Comparison of ENCODE assay signal across 26 mouse cellular contexts in genomic region chr8:127721624-127722023, GRCm38 (mm10).
DNase-seq lines count a peak whose midpoint lies in the region; ATAC-seq and TF ChIP-seq lines count a peak whose summit lies in the region.
"Had no signal": no experiment of that assay in that cellular context is flagged by ENCODE, and none has a peak within 500 bp of the region (broad histone marks: within the 10 kb centered on the region; RNA-seq: fewer than 3 reads in every experiment).

No protein-coding gene starts in this region.

- no peaks in the 10 kb centered on the region for H3K9me3 ChIP-seq in heart, embryonic 16.5 days (replicated peaks; ENCODE audit: control insufficient read depth, low read length)
- no peaks in the 10 kb centered on the region for H3K9me3 ChIP-seq in lung, embryonic 14.5 days (ENCODE audit: low read depth, low read length)
- H3K9me3 ChIP-seq: embryonic facial prominence, embryonic 13.5 days; forebrain, embryonic 10.5 days; forebrain, embryonic 15.5 days had no signal

- no peaks in the 10 kb centered on the region for H3K36me3 ChIP-seq in heart, embryonic 16.5 days (ENCODE audit: control insufficient read depth, insufficient read depth)
- H3K36me3 ChIP-seq in lung, embryonic 14.5 days (ENCODE audit: insufficient read depth): no peaks in the 10 kb centered on the region
- H3K36me3 ChIP-seq in testis, adult 2 months (ENCODE audit: control insufficient read depth, insufficient read depth, low read length): no peaks in the 10 kb centered on the region
- H3K36me3 ChIP-seq: embryonic facial prominence, embryonic 13.5 days; forebrain, embryonic 10.5 days; forebrain, embryonic 15.5 days had no signal

- DNase-seq in heart, adult 9 months (ENCODE audit: low spot score in 2 of 2): no peak
- DNase-seq in lung, embryonic 14.5 days: peak; percentile 49
- no peak for DNase-seq in lung, postnatal 10 days
- DNase-seq in testis, postnatal 10 days (ENCODE audit: low spot score): no peak
- DNase-seq in urinary bladder, postnatal 25 days (ENCODE audit: low spot score): no peak
- DNase-seq: adrenal gland, postnatal 25 days; B cell, adult 2 months; cerebellum, adult 18-20 months; cerebellum, postnatal 10 days; gastrocnemius, postnatal 25 days; heart, adult 18-20 months; kidney, adult 8-10 months; kidney, postnatal 10 days; layer of hippocampus, postnatal 36 days; left cerebral cortex, postnatal 4 days; spleen, adult 18-20 months had no signal

- TF ChIP-seq POLR2A in testis, adult 2 months (IDR thresholded peaks at IDR 0.05; ENCODE audit: control insufficient read depth, low read depth, low read length): no peak

- no peak overlapping the region for H3K4me3 ChIP-seq in heart, embryonic 16.5 days (ENCODE audit: low read length)
- H3K4me3 ChIP-seq in lung, embryonic 14.5 days (ENCODE audit: low read depth, low read length): no peak overlapping the region
- peak overlapping the region; percentile 67 for H3K4me3 ChIP-seq in testis, adult 2 months (ENCODE audit: control insufficient read depth, low read depth, low read length)
- H3K4me3 ChIP-seq: embryonic facial prominence, embryonic 13.5 days; forebrain, embryonic 10.5 days; forebrain, embryonic 15.5 days had no signal

- 40% methylated on average over 1 of the region's 1 CpGs for WGBS in heart, embryonic 16.5 days
- WGBS in lung, embryonic 14.5 days: 33% methylated on average over 1 of the region's 1 CpGs

- peak overlapping the region; percentile 65 for H3K27ac ChIP-seq in heart, embryonic 16.5 days (ENCODE audit: low read length)
- peak overlapping the region; percentile 68 for H3K27ac ChIP-seq in lung, embryonic 14.5 days (ENCODE audit: low read depth)
- peak overlapping the region; percentile 85 for H3K27ac ChIP-seq in testis, adult 2 months (ENCODE audit: control insufficient read depth, insufficient read depth, low read depth, low read length)
- H3K27ac ChIP-seq: embryonic facial prominence, embryonic 13.5 days; forebrain, embryonic 15.5 days; hindbrain, embryonic 14.5 days; liver, embryonic 14.5 days had no signal

- H3K4me1 ChIP-seq in heart, embryonic 16.5 days (ENCODE audit: control insufficient read depth, insufficient read depth, low read length): peaks cover 25% of the 10 kb centered on the region
- H3K4me1 ChIP-seq in lung, embryonic 14.5 days (ENCODE audit: insufficient read depth): peaks cover 15% of the 10 kb centered on the region; the same call in 1 of the 2 replicates
- peaks cover 20% of the 10 kb centered on the region for H3K4me1 ChIP-seq in testis, adult 2 months (ENCODE audit: control insufficient read depth, insufficient read depth, low read length)

- 0 out of 2 replicates have a peak, but pooled peaks have one; percentile 15 for ATAC-seq in heart, embryonic 16.5 days (replicated peaks; ENCODE audit: extremely low read depth, insufficient read depth, low FRiP score)
- peak; percentile 42 for ATAC-seq in lung, embryonic 14.5 days (ENCODE audit: insufficient read depth)
- ATAC-seq: forebrain, embryonic 15.5 days; inflammation-experienced regulatory T-cells, adult 6 months; midbrain, embryonic 16.5 days had no signal

- no peaks in the 10 kb centered on the region for H3K27me3 ChIP-seq in heart, embryonic 16.5 days (ENCODE audit: control insufficient read depth, insufficient read depth, low read length)
- no peaks in the 10 kb centered on the region for H3K27me3 ChIP-seq in lung, embryonic 14.5 days (ENCODE audit: insufficient read depth, low read length)
- no peaks in the 10 kb centered on the region for H3K27me3 ChIP-seq in testis, adult 2 months (ENCODE audit: control insufficient read depth, insufficient read depth, low read length)
- H3K27me3 ChIP-seq: forebrain, embryonic 15.5 days had no signal

- H3K9ac ChIP-seq in heart, embryonic 16.5 days (ENCODE audit: low read length): no peak overlapping the region
- no peak overlapping the region for H3K9ac ChIP-seq in lung, embryonic 14.5 days
- H3K9ac ChIP-seq: embryonic facial prominence, embryonic 13.5 days; forebrain, embryonic 15.5 days; hindbrain, embryonic 14.5 days; liver, embryonic 14.5 days had no signal

- no peak overlapping the region for H3K4me2 ChIP-seq in heart, embryonic 16.5 days (ENCODE audit: low read depth, low read length)
- H3K4me2 ChIP-seq in lung, embryonic 14.5 days: no peak overlapping the region
- H3K4me2 ChIP-seq: embryonic facial prominence, embryonic 13.5 days; forebrain, embryonic 15.5 days; hindbrain, embryonic 14.5 days; midbrain, embryonic 11.5 days had no signal

- no peak for TF ChIP-seq CTCF in lung, embryonic 14.5 days (IDR thresholded peaks at IDR 0.05; ENCODE audit: low read depth)
- no peak for TF ChIP-seq CTCF in testis, adult 2 months (IDR thresholded peaks at IDR 0.05; ENCODE audit: control insufficient read depth, insufficient read depth, insufficient replicate concordance, low read depth, low read length)
